Mouse (Mus musculus) heart, postnatal 4 days (tissue): ENCODE results near the gene Sec16a. TPM values are rescaled to one million over a fixed set of nuclear protein-coding genes. Genes with fewer than 3 reads are reported as not detected.
A peak's percentile ranks its signal among the peaks of the same experiment; 100 is the strongest.

ENCODE experiments used
- DNase-seq: peaks from one replicate; pipeline ENCODE4 v3.0.0; 2021
- total RNA-seq, 2 experiments: library from RNA; stranded (reverse); gene quantifications; 2 replicates each; pipeline ENCODE4 v1.2.3; 2021

The Sec16a gene
- total RNA-seq, 2 experiments from 2014 or later, result 37.0 to 39.0 TPM

DNA sequence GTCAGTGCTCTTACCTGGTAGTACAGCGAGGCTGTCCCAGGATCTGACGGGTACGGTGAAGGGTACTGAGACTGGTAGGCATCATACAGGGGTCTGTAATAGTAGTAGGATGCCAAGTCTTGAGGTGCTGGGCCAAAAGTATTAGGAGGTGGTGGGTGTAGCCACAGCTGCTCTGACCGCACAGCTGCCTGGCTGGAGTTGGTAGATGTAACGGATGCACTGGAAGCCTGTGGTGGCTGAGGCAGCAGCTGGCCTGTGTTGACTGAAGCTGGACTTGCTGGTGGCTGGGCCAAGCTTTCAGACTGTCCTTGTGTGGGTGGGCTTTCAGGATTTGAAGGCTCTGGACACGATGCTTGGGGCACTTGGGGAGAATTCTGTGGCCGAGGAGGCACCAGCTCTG lies 6.6 kb downstream of the Sec16a start:
- DNase-seq, result no peak

- DNase-seq, result no peak
Observed at GRCm38 (mm10) chr2:26437221-26437620, 7.8 kb downstream of the Sec16a start.

DNA sequence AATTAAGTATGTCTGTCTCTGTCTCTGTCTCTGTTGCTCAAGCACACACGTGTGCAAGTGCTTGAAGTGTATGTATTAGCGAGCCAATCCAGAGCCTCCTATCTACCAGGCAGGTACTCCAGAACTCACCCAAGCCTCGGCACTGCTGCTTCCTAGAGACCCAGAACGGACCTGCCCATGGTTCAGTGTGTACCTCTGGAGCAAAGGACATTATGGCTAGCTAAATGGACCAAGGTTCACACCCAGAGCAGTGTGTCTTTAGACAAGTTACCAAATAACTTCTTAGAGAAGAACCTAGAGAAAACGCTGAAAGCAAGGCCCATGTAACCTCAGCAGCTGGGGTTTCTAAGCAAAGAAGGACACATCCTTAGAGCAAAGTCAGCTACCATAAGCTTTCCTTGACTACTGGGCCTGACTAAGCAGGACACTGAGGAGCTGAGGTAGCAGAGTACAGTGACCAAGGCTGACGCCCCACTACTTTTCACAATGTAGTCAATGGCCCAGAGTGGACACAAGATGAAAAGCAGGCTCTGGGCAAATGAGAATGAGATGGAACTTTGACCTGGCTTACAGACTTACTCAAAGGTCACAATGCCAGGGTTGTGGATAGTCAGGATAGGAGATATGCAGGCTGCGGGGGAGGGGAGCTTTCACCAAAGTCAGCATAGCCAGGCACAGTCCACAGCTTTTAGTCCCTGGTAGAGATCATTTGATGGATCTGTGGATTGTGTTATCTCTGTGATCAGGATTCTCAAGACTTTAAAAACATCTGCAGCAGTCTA lies 10.0 kb downstream of the Sec16a start:
- DNase-seq, result no peak

GRCm38 (mm10) chr2:26429851-26430250 lies 15.2 kb downstream of the Sec16a start:
- DNase-seq, result no peak

DNA sequence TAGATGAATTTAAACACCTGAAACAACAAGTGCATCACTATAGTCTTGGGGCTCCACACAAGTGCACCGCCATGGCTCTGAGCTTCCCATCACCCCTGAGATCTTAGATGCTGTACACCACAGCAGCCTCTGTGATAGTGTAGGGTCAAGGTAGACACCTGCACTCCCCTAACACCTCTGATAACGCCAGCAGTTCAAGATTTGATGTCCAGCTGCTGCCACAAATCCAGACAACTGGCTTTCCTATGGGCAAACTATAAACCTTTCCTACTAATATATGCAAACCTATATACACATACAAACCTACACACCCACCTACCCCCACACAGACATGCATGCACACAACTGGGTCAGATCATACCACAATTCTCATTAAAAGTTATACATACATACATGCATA lies 20.5 kb downstream of the Sec16a start:
- DNase-seq, result no peak

- DNase-seq, result no peak
Observed at GRCm38 (mm10) chr2:26423086-26423485, 21.9 kb downstream of the Sec16a start.

DNA sequence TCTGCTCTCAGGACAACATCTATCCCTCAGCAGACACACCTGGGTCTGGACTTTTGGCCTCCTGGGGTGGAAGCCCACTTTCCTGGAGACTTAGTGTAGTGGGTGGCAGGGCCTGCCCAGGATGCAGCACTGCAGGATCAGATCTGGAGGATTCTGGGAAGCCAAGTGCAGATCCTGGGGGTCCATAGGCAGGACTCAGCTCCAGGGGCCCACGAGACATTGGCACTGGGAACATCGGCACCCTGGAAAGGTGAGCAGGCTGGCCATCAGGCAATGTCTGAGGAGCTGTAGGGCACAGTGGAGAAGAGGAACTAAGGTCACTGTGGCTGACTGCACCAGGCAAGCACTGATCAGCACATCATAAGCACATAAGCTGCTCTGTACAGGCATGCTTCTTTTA lies 23.0 kb downstream of the Sec16a start:
- no peak for DNase-seq

DNA sequence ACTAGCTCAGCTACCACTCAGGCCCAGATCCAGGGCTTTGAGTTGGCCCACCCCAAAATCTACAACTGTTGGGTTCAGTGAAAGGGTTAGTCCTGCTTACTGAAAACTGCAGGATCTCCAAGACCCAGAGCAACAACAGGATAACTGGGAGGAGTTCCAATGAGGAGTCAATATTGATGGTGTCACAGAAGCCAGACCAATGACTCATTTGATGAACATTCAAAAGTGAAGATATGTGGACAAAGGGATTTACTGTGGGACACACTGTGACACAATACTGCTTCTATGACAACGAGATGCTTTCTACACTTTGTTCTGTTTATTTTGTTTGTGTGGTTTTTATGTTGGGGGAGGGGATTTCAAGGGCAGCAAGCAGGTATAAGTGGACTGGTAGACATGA lies 26.9 kb downstream of the Sec16a start:
- DNase-seq, result no peak

DNA sequence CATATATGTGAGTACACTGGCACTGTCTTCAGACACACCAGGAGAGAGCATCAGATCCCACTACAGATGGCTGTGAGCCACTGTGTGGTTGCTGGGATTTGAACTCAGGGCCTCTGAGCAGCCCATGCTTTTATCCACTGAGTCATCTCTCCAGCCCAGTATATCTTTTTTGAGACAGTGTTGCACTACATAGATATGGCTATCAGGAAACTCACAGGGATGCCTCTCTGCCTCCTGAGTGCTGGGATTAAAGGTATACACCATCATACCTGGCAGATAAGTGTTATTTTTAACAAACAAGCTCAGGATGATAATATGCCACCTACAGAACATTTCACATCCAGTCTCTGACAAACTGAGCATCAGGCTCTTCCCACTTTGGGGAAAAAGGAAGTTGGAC lies 27.9 kb downstream of the Sec16a start:
- no peak for DNase-seq

DNA sequence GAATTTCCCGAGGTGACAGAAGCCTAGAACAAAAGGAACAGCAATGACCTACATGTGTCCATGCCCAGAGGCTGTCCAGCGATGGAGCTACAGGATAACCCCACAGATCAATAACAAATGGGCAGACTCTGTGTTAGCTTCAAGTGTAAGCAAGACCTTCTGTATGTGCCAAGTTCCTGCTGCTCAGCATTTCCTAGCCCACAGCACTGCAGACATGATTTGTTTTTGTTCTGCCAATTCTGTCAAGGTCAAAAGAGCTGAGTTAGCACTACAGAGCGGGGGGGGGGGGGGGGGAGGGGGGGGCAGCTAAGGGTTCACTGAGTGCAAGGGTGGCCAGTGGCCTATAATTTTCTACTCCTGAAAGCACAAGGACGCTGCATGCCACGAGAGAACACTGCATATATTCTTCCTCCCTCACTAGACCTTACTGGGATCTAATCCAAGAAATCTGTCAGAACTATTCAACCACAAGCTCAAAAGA lies 34.0 kb downstream of the Sec16a start:
- no peak for DNase-seq

- DNase-seq, result no peak
Observed at GRCm38 (mm10) chr2:26410091-26410490, 34.9 kb downstream of the Sec16a start.

- no peak for DNase-seq
Observed at GRCm38 (mm10) chr2:26409362-26409761, 35.7 kb downstream of the Sec16a start.

GRCm38 (mm10) chr2:26408515-26409356 lies 36.3 kb downstream of the Sec16a start, which contains the start of gene Inpp5e:
Inpp5e (minus strand) TSS chr2:26409203.
- DNase-seq, result peak; percentile 99

- DNase-seq, result no peak
Observed at GRCm38 (mm10) chr2:26403306-26403705, 41.7 kb downstream of the Sec16a start.

GRCm38 (mm10) chr2:26402265-26402664 lies 42.8 kb downstream of the Sec16a start:
- no peak for DNase-seq

GRCm38 (mm10) chr2:26401023-26401422 lies 44.0 kb downstream of the Sec16a start:
- no peak for DNase-seq

- DNase-seq, result no peak
Observed at GRCm38 (mm10) chr2:26400296-26400695, 44.7 kb downstream of the Sec16a start.

DNA sequence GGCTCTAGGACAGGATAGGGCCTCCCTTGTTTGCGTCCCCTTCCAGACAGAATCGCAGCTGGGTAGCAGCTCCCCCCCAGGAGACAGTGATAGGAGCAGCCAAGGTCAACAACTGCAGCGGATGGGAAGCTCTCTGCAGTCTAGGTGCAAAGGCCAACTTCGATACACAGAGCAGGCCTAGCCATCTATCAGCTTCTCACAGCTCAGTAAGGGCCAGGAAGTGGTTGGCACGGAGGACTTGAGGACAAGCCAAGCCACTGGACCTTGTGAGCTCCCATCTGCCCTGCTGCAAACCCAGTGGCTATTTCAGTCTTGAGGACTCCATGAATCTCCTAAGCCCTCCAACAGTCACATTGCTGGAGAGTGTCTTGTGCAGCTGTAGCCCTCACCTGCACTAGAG lies 45.4 kb downstream of the Sec16a start:
- peak; percentile 27 for DNase-seq

DNA sequence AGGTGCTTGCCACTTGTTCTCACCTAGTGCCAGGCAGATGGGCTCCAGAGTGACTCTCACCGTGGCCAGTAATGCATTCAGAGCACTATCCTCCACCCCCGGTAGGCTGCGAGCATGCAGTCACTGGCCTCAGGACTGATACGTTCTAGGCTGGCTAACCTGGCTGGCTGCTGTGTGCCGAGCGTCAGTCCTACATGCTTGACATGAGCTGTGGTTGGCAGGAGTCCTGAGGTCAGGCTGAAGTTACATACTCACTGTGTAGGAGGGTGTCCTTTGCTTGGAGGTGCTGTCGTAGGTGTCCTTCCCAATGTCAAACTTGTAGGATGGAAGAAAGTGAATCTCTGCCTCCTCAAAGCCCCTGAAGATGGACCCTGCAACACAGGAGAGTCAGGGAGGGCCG lies 46.0 kb downstream of the Sec16a start:
- no peak for DNase-seq

DNA sequence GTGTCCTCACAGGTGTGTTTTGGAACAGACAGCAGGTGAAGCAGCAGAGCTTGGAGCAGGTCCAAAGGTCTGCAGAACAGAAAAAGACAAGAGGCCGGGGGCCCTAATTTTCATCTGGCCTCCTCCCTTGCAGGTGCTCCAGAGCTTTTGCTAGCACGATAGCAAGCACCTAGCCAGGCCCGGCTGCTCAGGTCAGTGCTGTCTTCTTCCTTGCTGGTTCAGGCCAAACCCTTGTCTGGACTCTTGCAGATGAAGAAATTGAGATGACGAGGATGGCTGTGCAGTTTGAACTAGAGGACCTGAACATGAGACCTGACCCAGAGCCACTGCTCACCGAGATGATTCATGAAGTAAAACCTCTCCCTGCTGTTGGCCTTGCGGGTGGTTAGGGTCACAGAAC lies 53.4 kb downstream of the Sec16a start:
- no peak for DNase-seq

DNA sequence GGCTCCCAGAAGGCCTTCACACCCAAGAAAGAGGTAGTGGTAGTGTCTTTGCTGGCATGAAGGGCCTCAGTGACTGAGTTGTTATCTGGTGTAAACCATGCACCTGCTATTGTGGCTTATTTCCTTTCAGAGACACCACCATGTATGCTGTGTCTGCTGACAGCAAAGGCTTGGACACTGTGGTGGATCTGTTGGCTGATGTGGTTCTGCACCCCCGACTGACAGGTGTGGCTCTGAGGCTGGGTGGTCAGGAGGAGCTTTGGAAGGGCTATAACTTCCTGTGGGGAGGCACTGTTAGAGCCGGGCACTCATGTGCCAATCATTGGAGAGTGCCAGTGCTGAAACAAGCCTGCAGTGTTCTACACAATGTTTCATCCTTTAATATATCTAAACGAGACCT lies 54.1 kb downstream of the Sec16a start:
- no peak for DNase-seq

GRCm38 (mm10) chr2:26389154-26389690 lies 55.8 kb downstream of the Sec16a start, which contains the start of the genes Entr1 and Pmpca:
Entr1 (minus strand) TSS chr2:26389316.
Pmpca (plus strand) TSS chr2:26389339.
- peak; percentile 89 for DNase-seq

DNA sequence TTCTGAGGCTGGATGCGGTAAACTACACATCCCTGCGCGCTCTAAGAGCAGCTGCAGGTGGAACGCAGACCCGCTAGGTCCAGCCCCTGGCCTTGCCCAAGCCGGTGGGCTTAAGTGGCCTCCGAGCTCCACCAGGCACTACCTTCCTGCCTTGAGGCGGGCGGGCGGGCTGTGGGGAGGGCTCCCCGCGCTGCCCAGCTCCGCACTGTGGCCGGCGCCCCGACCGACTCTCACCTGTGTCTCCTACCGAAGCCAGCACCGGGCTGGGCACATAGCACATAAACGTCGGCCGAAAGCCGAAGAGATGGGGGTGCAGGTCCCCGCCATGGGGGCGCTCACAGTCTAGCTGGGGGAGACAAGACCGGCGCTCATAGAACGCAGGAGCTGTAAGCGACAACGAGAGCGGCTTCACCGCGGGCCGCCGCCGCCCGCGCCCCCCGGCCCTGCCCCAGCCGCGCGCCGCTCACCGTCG lies 56.3 kb downstream of the Sec16a start:
- DNase-seq, result peak; percentile 46
